Mouse (Mus musculus) heart, adult 2 months (tissue): ENCODE results near the gene Ifna1.
"Not testable (repeated sequence)": the region's sequence is repeated elsewhere in the genome, so short reads cannot be mapped to it uniquely, and the experiment has no call there.

ENCODE experiments used
- CTCF ChIP-seq: fragments of 200-600 bp; IDR thresholded peaks from 2 replicates; pipeline ENCODE4 v1.8.1; 2022; ENCODE audit warnings: antibody characterized with exemption, mild to moderate bottlenecking, moderate library complexity
- EP300 ChIP-seq: fragments of 200-500 bp; IDR thresholded peaks from 2 replicates; pipeline ENCODE4 v1.6.1; 2011; ENCODE audit warnings: low read depth, low read length, control low read depth; ENCODE audit not compliant: insufficient read depth
- POLR2A ChIP-seq: fragments of 200-500 bp; IDR thresholded peaks from 2 replicates; pipeline ENCODE4 v1.6.1; 2011; ENCODE audit warnings: mild to moderate bottlenecking, low read depth, low read length, control low read depth; ENCODE audit not compliant: insufficient read depth

DNA sequence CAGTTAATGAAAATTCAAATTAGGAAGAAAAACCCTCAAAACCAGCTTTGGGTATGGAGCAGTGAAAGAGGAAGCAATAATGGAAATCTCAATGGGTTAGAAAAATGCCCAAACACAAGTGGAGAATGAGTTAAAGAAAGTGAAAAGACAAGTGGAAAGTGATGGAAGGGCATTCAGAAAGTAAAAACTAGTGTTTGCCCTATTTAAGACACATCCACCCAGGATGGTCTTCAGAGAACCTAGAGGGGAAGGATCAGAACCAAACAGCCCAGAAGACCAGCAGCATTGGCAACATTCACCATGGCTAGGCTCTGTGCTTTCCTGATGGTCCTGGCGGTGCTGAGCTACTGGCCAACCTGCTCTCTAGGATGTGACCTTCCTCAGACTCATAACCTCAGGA, 14.7 kb upstream of the Ifna1 start, which contains the start of gene Ifna5:
- TF ChIP-seq POLR2A, CTCF, EP300: not testable (repeated sequence)
